Mouse (Mus musculus) testis, adult 2 months (tissue): ENCODE measurements around the gene Lsm11. TPM values are rescaled to one million over a fixed set of nuclear protein-coding genes. Genes with fewer than 3 reads are reported as not detected.
"Not testable (repeated sequence)": the region's sequence is repeated elsewhere in the genome, so short reads cannot be mapped to it uniquely, and the experiment has no call there.

Experiments used
- H3K27ac ChIP-seq: fragments of 200-500 bp; 2 replicates; pipeline ENCODE4 v1.5.1; 2012; ENCODE audit warnings: low read depth, low read length; ENCODE audit not compliant: control insufficient read depth, insufficient read depth
- H3K27me3 ChIP-seq: fragments of 200-500 bp; 2 replicates; pipeline ENCODE4 v1.6.1; 2012; ENCODE audit warnings: mild to moderate bottlenecking, low read length, moderate library complexity; ENCODE audit not compliant: control insufficient read depth, insufficient read depth
- H3K36me3 ChIP-seq: fragments of 200-500 bp; 2 replicates; pipeline ENCODE4 v1.6.1; 2012; ENCODE audit warnings: mild to moderate bottlenecking, low read length; ENCODE audit not compliant: control insufficient read depth, insufficient read depth
- H3K4me1 ChIP-seq: fragments of 200-500 bp; 2 replicates; pipeline ENCODE4 v1.6.1; 2012; ENCODE audit warnings: low read length; ENCODE audit not compliant: control insufficient read depth, insufficient read depth
- H3K4me3 ChIP-seq: fragments of 200-500 bp; 2 replicates; pipeline ENCODE4 v1.5.1; 2012; ENCODE audit warnings: low read depth, mild to moderate bottlenecking, low read length, moderate library complexity, mixed read lengths; ENCODE audit not compliant: control insufficient read depth
- CTCF ChIP-seq: fragments of 200-500 bp; IDR thresholded peaks from 2 replicates; pipeline ENCODE4 v1.5.1; 2012; ENCODE audit warnings: low read depth, mild to moderate bottlenecking, inconsistent platforms, low read length, moderate library complexity; ENCODE audit not compliant: control insufficient read depth, insufficient read depth, insufficient replicate concordance
- POLR2A ChIP-seq: fragments of 200-500 bp; IDR thresholded peaks from 2 replicates; pipeline ENCODE4 v1.6.1; 2012; ENCODE audit warnings: low read depth, mild to moderate bottlenecking, inconsistent platforms, low read length, moderate library complexity; ENCODE audit not compliant: control insufficient read depth
- polyA plus RNA-seq: library from polyadenylated mRNA; depleted of rRNA; stranded (reverse); fragments of >200 nt; gene quantifications from 2 replicates; pipeline ENCODE4 v1.2.3, GENCODE M21; 2012; rRNA removed

Gene Lsm11
- polyA plus RNA-seq, 1 experiment, result 1.5 TPM

- Histone ChIP-seq H3K36me3 (no peaks in the 10 kb centered on the region; the same call in none of the 2 replicates), H3K27me3 (no peaks in the 10 kb centered on the region), H3K27ac (no peak overlapping the region), H3K4me3 (no peak overlapping the region), H3K4me1 (no peaks in the 10 kb centered on the region)
- TF ChIP-seq CTCF (no peak), POLR2A (no peak)
Measured at GRCm38 (mm10) chr11:45883270-45883931, 61.3 kb downstream of the Lsm11 start.

GRCm38 (mm10) chr11:45881683-45882068, 63.1 kb downstream of the Lsm11 start:
- Histone ChIP-seq H3K27me3 (no peaks in the 10 kb centered on the region), H3K4me1 (no peaks in the 10 kb centered on the region), H3K4me3 (no peak overlapping the region), H3K27ac (no peak overlapping the region), H3K36me3 (no peaks in the 10 kb centered on the region)
- TF ChIP-seq POLR2A (no peak), CTCF (no peak)

GRCm38 (mm10) chr11:45881026-45881682, 63.6 kb downstream of the Lsm11 start:
- Histone ChIP-seq H3K27me3 (no peaks in the 10 kb centered on the region), H3K4me1 (no peaks in the 10 kb centered on the region), H3K4me3 (no peak overlapping the region), H3K27ac (no peak overlapping the region), H3K36me3 (no peaks in the 10 kb centered on the region)
- TF ChIP-seq POLR2A (no peak), CTCF (no peak)

GRCm38 (mm10) chr11:45879366-45879765, 65.4 kb downstream of the Lsm11 start:
- not testable (repeated sequence) for H3K4me1 ChIP-seq, H3K36me3 ChIP-seq, H3K27ac ChIP-seq, H3K4me3 ChIP-seq, H3K27me3 ChIP-seq

Other genes with a start within 250 kb of the Lsm11 start
- gene Clint1, start 92.9 kb downstream of the Lsm11 start, polyA plus RNA-seq, result 45.6 and 46.6 TPM in 2 replicates
- 32.5 and 32.7 TPM in 2 replicates for gene Thg1l, start 10.6 kb upstream of the Lsm11 start, polyA plus RNA-seq
- 182 and 184 TPM in 2 replicates for gene Sox30, start 35.4 kb upstream of the Lsm11 start, polyA plus RNA-seq
- gene Gm12166, start 107.4 kb upstream of the Lsm11 start, polyA plus RNA-seq, result 5.5 and 6.9 TPM in 2 replicates
- gene Adam19, start 111.1 kb upstream of the Lsm11 start, polyA plus RNA-seq, result 1.0 and 1.1 TPM in 2 replicates
- 0.07 and 0.25 TPM in 2 replicates for gene Nipal4, start 221.6 kb upstream of the Lsm11 start, polyA plus RNA-seq